Mouse (Mus musculus): ENCODE measurements around the gene Fgfr2.
A peak's percentile ranks its signal among the peaks of the same experiment; 100 is the strongest.

The Fgfr2 gene

GRCm38 (mm10) chr7:132367344-132367743, 755.8 kb downstream of the Fgfr2 start:
- no peak for DNase-seq (ENCODE audit: low spot score)

- DNase-seq (ENCODE audit: low spot score) = no peak
Measured at GRCm38 (mm10) chr7:132365703-132366384, 757.3 kb downstream of the Fgfr2 start.

- no peak for DNase-seq (ENCODE audit: low spot score)
Measured at GRCm38 (mm10) chr7:132365111-132365510, 758.0 kb downstream of the Fgfr2 start.

- no peak for DNase-seq (ENCODE audit: low spot score)
Measured at GRCm38 (mm10) chr7:132364506-132364905, 758.6 kb downstream of the Fgfr2 start.

DNA sequence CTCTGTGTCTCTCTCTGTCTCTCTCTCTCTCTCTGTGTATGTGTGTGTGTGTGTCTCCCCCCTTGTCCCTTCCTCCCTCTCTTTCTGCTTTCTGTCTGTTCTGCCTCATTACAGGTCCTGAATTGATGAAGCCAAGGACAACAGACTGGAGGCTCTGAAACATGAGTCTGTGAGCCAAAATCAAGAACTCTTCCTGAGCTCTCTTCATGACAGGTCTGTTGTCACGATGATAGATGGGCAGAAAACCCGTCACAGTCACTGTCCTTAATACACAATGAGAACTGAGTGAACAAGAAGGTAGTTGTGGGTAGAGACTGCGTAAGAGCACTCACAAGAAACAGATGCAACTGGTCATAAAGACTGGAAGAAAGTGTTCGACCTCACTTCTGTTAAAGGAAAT, 762.8 kb downstream of the Fgfr2 start:
- no peak for DNase-seq (ENCODE audit: low spot score)

DNA sequence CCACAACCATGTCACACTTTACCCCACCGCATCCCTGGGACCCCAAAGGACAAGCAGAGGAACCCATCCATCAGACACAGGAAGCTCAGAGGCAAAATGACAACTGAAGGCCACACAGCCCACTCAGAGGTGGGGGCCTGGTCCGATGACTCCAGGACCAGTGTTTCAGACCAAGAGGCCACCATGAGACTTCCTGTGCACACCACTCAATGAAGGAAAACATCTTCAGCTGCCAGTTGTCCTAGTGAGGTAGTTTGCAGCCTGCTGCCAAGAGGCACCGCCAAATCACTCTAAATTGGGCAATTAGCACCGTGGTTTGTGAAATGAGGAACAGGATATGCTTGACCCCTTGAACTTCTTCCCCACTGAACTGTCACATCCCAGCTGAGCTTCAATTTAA, 764.4 kb downstream of the Fgfr2 start:
- peak; percentile 66 for DNase-seq (ENCODE audit: low spot score)

DNA sequence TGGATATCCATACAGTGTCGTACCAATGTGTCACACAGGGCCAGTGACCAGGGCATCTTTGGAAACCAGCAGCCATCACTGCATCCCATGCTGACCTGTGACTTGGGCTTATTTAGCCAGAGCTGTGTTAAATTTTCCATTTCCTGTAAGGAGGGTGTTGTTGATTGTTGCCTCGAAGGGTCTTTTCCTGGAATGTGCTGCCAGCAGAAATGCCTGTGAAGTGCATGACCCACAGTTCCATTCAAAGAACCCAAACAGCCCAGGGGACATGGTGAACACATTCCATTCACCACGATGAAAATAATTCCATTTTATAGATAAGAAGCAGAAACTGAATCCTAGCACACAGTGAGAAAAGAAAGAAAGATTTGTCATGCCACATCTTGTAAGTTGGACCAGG, 764.9 kb downstream of the Fgfr2 start:
- no peak for DNase-seq (ENCODE audit: low spot score)

- DNase-seq (ENCODE audit: low spot score) = no peak
Measured at GRCm38 (mm10) chr7:132357841-132358237, 765.3 kb downstream of the Fgfr2 start.

DNA sequence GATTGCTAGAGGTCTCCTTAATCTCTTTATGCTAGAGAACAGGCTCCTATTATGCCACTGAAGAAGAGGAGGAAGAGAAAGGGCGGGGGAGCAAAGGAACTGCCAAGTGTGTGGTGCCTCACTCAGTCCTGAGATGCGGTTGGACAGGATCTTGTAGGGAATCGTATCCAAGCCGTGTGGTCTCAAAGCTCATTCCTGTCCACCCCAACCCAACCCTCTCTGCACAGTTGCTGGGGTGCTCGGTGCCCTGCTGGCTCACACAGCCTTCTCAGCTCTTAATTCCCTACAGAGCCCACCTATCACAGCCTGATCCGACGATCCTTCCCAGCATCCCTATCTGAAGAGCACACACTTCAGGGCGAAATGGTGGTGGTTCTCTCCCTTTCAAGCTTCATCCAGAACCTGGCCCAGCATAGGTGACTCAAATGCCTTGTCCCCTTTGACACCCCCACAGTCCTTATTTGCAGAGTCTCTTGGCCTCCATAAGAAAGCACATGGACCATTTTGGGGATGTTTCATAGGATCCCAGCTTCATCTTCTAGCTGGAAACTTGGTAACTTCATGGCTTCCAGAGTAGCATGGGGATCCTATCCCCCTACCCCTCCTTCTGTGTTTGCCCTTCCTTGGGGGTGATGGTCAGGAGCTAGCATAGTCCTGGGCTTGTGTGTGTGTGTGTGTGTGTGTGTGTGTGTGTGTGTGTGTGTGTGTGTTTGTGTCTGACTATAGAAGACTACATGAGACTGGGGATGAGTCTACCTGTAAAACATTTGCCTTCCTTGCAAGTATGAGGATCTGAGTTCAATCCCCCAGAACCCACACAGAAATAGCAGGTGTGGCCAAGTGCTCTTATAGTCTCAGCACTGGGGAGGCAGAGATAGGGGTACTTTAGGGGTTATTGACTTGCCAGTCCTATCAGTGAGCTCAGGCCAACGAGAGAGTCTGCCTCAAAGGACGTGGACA, 766.0 kb downstream of the Fgfr2 start:
- DNase-seq (ENCODE audit: low spot score) = no peak

DNA sequence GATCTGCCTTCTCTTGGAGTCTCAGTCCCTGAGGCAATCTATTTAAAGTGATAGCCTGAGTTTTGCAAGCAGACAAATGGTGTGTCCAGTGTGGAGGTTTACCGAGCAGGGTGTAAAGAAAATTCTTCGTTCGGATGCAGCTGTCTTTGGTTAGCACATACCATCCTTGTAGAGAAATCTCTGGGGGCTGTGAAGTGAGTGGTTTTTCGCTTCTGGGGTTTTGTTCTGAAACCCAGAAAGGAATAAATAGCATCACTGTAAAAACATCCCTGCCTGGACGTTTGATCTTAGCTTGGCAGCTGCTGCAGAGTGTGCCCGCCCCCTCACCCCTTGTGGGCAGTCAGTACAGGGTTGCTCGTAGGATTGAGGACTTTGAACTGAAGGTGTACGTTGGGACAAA, 767.0 kb downstream of the Fgfr2 start:
- DNase-seq (ENCODE audit: low spot score) = no peak

GRCm38 (mm10) chr7:132355767-132356166, 767.4 kb downstream of the Fgfr2 start:
- DNase-seq (ENCODE audit: low spot score) = no peak

DNA sequence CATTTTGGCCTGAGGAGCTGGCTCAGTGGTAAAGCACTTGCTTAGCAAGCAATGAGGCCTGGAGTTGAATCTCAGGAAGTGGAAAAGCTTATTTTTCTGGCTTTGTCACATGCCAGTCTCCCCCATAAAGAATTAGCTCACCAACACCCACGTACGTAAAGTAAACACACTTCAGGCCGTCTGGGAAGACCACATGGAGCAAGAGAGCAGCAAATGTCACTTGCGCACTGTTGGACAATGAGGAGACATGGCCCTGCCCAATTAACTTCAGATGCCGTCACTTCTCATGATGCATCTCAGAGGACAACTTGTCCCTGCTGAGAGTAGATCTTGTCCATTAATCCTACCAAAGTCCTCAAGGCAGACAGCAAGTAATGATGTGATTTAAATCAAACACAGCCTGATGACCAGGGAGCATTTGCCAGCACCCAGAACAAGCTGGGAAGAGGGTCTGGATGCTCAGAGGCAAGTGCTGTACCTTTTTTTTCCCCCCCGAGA, 774.0 kb downstream of the Fgfr2 start:
- no peak for DNase-seq (ENCODE audit: low spot score)

- no peak for DNase-seq (ENCODE audit: low spot score)
Measured at GRCm38 (mm10) chr7:132347273-132348045, 775.7 kb downstream of the Fgfr2 start.

DNA sequence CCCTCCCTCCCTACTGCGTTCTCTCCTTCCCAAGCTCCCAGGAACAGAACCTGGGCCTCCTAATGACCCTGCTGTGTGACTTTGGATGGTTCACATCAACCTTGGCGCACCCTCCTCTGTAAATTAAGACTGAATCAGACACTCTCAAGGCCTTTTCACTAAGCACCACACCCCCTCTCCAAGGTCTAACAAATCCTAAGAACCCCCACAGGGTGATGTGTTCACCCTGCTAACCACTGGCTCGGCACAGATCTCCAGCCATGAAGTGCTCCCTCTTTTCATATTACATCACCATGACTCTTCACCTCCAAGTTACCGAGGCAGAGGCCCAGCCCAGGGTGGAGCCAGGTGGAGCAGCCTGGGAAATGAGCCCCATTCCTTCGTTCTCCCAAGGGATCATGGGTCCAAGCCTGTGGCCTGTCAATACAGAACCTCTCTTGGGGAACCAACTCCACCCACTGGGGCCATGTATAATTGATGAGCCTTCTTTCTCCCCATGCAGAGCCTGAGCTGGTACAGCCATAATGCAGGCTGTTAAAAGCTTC, 777.6 kb downstream of the Fgfr2 start:
- peak; percentile 17 for DNase-seq (ENCODE audit: low spot score)

GRCm38 (mm10) chr7:132344606-132345005, 778.5 kb downstream of the Fgfr2 start:
- DNase-seq (ENCODE audit: low spot score) = no peak

DNA sequence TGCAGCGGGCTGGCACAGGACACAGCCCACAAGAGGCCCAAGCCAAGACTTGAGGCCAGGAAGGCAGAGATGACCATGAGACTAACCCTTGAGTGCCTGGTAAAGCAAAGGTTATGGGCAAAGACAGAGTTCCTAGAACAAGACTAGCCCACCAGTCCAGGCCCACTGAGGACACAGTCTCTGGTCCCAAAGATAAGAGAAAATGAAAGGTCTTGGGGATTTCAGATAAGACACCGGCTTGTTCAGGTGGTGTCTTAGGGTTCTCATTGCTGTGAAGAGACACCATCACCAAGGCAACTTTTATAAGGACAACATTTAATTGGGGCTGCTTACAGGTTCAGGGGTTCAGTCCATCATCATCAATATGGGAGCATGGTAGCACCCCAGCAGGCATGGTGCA, 779.2 kb downstream of the Fgfr2 start:
- DNase-seq (ENCODE audit: low spot score) = no peak

DNA sequence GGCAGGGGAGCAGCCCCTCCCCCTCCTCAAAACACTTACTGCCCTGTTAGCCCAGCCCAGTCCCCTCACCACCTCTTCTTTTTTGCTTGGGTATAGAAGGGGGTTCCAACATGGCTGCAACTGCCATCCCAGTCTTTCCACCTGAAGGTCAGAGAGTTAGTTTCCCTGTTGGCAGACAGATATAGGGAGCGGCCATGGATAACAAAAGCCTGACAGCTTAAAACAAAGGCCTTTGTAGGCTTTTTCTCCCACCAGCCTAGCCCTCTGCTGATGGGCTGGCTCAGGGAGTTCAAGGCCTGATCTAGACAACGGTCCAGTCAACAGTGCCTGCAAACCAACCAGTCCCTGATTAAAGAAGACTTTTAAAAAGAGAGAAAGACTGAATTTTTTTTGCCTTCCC, 780.0 kb downstream of the Fgfr2 start:
- no peak for DNase-seq (ENCODE audit: low spot score)

DNA sequence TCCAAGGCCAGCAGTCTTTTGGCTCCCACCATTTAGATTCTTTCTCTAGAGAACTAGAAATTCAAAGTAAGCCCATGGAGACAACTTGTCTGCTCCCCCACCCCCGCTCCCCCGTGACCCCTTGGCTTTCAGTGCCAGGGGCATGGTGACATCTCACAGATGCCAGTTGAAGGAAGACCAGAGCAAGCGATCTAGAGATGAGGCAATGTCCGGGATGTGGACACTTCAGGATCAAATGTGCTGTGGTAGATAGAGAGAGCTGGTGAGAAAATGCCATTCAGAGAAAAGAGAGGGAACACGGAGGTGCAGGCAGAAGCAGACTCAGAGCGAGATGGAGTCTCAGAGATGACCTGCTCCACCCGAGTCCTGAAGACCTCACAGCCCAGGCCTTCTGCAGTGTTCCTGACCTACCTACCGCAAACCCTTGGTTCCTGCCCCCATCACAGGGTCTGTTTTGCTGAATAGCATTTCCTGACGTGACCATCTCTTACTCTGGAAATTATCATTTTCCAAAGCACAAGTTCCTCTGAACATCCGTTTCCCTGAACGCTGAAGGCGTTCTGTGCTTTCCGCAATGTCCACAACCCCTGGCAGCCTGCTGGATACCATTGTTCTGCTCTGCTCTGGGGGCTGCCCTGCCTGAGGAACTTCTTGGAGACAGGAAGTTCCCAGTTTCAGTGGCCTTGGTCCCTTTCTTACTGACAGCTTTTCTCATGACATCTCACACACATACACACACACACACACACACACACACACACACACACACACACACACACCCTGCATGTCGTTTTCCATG, 783.9 kb downstream of the Fgfr2 start:
- no peak for DNase-seq (ENCODE audit: low spot score)

- DNase-seq (ENCODE audit: low spot score) = no peak
Measured at GRCm38 (mm10) chr7:132338350-132338749, 784.8 kb downstream of the Fgfr2 start.

- DNase-seq (ENCODE audit: low spot score) = no peak
Measured at GRCm38 (mm10) chr7:132337268-132337917, 785.8 kb downstream of the Fgfr2 start.

DNA sequence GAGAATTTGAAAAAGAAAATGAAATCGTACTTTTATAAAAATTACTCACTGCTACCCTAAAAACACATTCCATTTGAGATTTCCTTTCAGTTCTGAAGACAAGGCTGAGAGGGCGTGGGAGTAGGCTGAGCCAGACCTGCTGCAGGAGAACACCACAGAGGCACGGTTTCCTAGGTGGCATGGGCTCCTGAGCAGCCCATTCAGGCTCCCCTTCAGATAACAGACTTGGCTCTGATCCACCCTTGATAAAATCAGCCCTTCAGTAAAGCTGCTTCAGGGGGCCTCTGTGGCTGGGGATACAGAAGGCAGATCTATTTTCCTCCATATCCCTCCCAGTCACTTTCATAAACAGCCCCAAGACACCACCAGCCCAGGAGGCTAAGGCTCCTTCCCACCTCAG, 786.4 kb downstream of the Fgfr2 start:
- no peak for DNase-seq (ENCODE audit: low spot score)

Measured in adipocyte (in vitro differentiated cells).